Mouse (Mus musculus): ENCODE measurements around the gene Ankrd54.
"Not testable (repeated sequence)": the region's sequence is repeated elsewhere in the genome, so short reads cannot be mapped to it uniquely, and the experiment has no call there.

Gene Ankrd54

GRCm38 (mm10) chr15:79040501-79041416 lies 21.9 kb downstream of the Ankrd54 start:
- peak; percentile 67 for DNase-seq

DNA sequence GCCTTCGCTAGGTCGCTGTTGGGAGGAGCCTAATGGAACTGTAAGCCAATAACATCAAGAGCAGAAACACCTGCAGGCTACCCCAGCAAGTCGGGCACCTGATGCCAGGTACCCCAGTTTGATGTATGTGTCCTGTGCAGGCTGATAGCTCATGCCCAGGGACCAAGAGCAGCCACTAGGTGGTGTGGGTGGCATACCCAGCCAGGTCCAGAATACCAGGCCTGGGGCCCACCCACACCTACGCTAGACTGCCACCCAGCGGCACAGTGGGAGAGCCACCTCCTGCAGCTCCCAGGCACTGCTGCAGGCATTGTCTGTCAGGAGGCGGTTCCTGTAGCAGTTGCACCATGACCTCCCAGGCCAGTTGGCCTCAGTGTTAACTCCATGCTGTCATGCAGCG lies 23.8 kb downstream of the Ankrd54 start:
- DNase-seq = peak; percentile 97

DNA sequence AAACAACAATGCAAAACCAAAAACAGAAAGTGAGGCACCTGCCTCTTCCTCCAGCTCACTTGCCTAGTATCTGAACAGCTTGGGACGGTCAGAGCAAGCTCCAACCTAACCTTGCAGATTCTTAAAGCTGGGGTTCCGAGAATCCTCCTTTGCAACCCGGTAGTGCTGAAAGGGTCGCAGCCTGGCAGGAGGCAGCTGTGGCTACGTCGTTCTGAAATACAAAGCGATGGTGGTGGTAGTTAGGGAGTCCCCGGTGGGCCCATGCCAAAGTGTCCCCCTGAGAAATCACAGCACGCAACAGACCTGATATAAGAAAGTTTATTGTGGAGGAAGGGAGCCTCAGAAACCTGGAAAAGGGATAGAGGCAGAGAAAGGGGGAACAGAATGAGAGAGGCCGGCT lies 24.4 kb downstream of the Ankrd54 start:
- no peak for DNase-seq

- DNase-seq = peak; percentile 87
These were observed 24.8 kb downstream of the Ankrd54 start for GRCm38 (mm10) chr15:79037913-79038328.

- DNase-seq = not testable (repeated sequence)
These were observed 30.8 kb downstream of the Ankrd54 start for GRCm38 (mm10) chr15:79031908-79032307.

- peak; percentile 75 for DNase-seq
These were observed 31.9 kb downstream of the Ankrd54 start for GRCm38 (mm10) chr15:79030551-79031435.

GRCm38 (mm10) chr15:79029519-79030241 lies 33.0 kb downstream of the Ankrd54 start:
- DNase-seq = no peak

DNA sequence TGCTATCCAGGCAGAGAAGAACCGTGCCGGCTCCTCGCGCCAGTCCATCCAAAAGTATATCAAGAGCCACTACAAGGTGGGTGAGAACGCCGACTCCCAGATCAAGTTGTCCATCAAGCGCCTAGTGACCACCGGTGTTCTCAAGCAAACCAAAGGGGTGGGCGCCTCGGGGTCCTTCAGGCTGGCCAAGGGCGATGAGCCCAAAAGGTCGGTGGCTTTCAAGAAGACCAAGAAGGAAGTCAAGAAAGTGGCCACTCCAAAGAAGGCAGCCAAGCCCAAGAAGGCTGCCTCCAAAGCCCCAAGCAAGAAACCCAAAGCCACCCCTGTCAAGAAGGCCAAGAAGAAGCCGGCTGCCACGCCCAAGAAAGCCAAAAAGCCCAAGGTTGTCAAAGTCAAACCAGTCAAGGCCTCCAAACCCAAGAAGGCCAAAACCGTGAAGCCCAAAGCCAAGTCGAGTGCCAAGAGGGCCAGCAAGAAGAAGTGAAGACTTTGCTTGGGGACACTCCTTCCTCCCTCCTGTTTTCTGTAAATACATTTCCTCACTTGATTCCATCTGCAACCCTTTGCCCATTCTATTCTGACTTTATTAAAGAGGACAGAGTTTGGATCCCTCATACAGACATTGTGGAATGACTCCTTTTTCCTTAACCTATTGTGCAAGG lies 33.7 kb downstream of the Ankrd54 start:
- no peak for DNase-seq

DNA sequence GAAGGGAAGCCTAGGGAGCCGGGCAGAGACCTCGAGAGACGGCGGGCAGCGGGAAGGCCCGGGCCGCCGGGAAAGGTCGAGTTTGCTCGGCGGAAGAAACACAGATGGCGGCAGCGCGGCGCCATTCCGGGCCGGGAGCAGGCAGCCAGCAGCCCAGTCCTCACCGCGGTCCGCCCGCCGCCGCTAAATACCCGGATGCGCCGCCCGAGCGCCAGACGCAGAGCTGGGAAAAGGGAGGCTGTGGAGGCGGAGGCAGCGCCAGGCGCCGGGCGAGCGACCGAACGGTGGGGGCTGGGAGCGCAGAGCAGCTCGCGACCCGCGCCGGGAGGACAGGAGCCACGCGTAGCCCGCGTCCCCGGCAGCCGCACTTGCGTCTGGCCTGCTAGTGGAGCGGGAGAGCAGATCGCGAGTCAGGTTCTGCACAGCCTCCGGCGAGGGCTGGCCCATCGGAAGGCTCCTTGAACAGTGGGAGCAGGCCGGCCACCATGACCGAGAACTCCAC lies 34.4 kb downstream of the Ankrd54 start, which contains the start of gene H1f0:
Gene H1f0 (plus strand): TSS at position 214 of the 502 bp plus-strand sequence.
- DNase-seq = peak; percentile 96

DNA sequence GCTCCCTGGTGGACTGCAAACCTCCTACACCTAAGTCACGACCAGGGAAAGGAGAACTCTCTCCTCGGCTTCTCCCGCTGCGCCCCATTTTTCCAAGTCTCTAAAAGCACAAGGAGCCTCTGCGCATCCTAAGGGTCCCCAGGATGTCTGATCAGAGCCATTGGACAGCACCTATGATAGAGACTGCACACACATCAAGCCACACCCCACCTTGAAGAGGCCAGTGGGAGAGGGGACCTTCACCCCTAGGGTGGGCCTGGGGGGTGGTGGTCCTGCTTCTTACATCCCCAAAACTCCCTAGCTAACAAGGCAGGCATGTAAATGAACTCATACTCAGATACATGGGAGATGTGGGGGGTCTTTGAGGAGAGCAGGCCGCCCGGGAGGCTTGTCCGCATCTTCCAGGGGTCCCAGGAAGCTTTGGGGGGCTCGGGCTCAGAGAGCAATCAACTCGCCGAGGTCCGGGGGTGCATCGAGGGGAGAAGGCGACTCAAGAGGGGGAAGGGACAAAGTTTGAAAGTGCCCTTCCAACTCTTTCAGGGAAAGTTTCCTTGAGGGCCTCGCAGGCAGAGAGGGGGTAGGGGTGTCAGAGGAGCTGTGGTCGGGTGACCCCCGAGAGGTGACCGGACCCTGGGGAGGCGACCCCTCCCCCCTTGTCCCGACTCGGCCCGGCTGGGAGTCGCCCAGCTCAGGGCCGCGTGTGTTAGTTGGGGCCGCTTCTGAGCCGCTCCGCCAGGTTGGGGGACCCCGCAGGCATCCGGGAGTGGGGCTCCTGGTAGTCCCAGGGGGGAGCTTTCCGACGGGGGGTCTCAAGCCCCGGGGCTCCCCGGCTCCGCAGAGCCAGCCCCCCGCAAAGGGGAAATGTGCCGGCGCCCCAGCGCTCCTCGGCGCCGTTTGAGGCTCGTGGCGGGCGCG lies 35.1 kb downstream of the Ankrd54 start:
- peak; percentile 62 for DNase-seq

GRCm38 (mm10) chr15:79026511-79027290 lies 36.0 kb downstream of the Ankrd54 start:
- no peak for DNase-seq

DNA sequence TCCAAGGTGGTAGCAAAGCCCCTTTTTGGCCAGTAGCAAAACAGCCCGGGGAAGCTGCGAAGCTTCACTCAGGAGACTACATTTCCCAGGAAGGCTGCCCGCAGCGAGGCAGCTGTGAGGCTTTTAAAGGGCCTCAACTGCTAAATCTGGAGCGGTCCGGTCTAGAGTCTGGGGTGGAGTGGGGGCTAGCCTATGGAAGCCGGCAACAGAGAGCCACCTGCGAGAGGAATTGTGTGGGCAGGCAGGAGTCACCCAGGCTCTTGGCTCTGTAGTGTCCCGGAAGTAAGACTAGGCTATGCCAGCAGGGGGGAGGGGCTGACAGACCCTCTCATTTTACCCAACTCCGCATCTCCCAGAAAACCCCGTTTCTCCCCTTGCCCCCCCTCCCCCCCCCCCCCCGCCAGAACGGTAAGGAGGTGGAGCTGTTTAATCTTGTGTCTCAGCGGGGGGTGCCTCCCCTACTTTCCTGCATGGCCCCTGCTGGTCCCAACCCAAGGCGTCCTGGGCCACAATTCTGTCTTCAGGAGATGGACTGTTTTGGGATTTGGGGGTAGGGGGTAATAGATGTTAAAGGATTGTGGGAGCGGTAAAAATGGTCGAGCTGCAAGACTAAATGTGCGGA lies 36.9 kb downstream of the Ankrd54 start:
- DNase-seq = no peak

- DNase-seq = no peak
These were observed 39.3 kb downstream of the Ankrd54 start for GRCm38 (mm10) chr15:79023366-79023765.

- no peak for DNase-seq
These were observed 39.9 kb downstream of the Ankrd54 start for GRCm38 (mm10) chr15:79022671-79023230.

DNA sequence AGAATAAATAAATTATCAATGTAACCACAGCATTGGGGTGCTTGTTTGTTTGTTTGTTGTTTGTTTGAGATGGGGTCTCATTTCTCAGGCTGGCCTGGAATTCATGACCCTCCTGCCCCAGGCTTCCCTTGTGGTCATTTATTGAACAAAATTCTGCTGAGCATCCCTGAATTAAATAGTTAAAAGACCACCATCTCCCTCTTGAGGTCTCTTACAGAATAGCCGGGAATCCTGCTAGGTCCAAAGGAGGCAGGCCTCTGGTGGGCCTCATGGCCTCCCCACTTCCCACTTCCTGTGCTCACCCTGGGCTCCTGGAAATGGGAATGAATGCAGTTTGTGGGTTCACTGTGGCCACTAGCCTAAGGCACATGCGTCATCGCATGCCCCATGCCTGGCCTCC lies 43.8 kb downstream of the Ankrd54 start:
- no peak for DNase-seq

DNA sequence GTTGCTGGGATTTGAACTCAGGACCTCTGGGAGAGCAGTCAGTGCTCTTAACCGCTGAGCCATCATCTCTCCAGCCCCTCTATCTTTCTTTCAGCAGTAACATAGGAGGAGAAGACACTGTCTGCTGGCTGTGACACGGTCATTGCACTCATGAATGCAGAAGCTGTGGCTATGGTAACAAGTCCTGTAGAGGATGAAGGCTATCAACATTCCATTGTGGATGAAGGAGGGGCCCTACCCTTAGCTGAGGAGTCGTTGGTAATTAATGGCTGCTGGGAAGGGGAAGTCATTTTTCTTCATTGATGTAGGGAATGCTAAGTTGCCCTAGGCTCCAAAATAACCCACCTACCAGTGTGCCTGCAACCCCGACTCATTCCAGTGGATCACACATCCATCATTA lies 44.5 kb downstream of the Ankrd54 start:
- DNase-seq = no peak

GRCm38 (mm10) chr15:79013382-79013781 lies 49.3 kb downstream of the Ankrd54 start:
- no peak for DNase-seq

DNA sequence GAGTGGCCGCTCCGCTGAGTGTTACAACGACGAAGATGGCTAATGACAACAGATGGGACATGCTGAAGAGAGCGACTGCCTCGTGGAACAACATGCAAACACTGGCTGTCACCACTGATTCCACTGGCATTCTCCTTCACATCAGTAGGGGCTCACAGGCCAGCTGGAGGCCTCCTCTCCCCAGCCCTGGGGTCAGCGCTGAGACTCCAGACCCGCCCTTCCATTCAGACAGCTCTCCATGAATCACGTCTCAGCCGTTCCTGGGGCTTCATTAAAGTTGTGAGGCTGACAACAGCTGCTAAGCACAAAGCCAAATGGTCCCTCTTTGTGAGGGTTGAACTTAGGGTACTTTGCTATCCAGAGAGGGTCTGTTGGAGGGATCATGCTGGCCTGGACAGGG lies 51.1 kb downstream of the Ankrd54 start:
- DNase-seq = no peak

DNA sequence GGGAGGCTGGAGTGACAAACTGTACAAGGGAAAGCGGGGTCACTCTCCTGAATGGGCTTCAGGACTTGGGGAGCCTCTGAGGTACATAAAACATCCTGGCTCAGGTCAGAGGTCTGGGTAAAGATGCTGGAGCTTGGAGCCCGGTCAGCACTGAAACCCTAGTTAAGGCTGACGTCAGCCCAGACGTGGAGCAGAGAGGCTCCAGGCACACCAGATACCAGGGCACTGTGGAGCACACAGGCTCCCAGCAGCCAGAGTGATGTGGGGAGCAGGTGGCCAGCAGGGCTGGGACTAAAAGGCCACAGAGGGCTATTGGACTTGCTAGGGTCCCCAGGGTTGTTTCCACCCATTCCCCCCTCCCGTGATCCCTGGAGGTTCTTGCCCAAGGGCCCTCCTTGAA lies 53.0 kb downstream of the Ankrd54 start:
- no peak for DNase-seq

Data from thymus, postnatal 4 days (tissue).